Mouse (Mus musculus) liver, embryonic 14.5 days (tissue): ENCODE data around the gene Lce1h. TPM values are rescaled to one million over a fixed set of nuclear protein-coding genes. Genes with fewer than 3 reads are reported as not detected.

Experiments
- ATAC-seq: fragments of 200-750 bp; cut with Nextera tagmentation; 2 replicates; pipeline ENCODE4 v1.8.0; 2017; ENCODE audit warnings: moderate number of reproducible peaks, mild to moderate bottlenecking, moderate library complexity; ENCODE audit not compliant: insufficient read depth
- DNase-seq, 3 experiments: peaks; one replicate each; pipeline ENCODE4 v3.0.0-alpha.2; 2012 to 2013; ENCODE audit warnings: low read depth in 3 of 3, low spot score in 3 of 3
- H3K27ac ChIP-seq: fragments of 300-500 bp; sonication (generic); 2 replicates; pipeline ENCODE4 v1.5.1; 2014; ENCODE audit warnings: moderate library complexity, mild to moderate bottlenecking, control low read depth, inconsistent platforms
- H3K27me3 ChIP-seq: fragments of 300-500 bp; sonication (generic); 2 replicates; pipeline ENCODE4 v1.6.1; 2014; ENCODE audit warnings: mild to moderate bottlenecking, low read length, moderate library complexity; ENCODE audit not compliant: control insufficient read depth, insufficient read depth
- H3K36me3 ChIP-seq: fragments of 300-500 bp; sonication (generic); replicated peaks from 2 replicates; pipeline ENCODE4 v1.6.1; 2014; ENCODE audit warnings: low read depth; ENCODE audit not compliant: control insufficient read depth, insufficient read depth
- H3K4me1 ChIP-seq, 2 experiments: fragments of 200-500 bp in 1 of 2; fragments of 300-500 bp in 1 of 2; sonication (generic) in 1 of 2; replicated peaks; 2 replicates each; pipeline ENCODE4 v1.6.1; 2012 to 2014; ENCODE audit warnings: antibody characterized with exemption in 1 of 2, inconsistent platforms in 1 of 2, low read length in 1 of 2; ENCODE audit not compliant: control insufficient read depth in 2 of 2, insufficient read depth in 2 of 2
- H3K4me2 ChIP-seq: fragments of 300-500 bp; sonication (generic); 2 replicates; pipeline ENCODE4 v1.6.1; 2014; ENCODE audit warnings: low read depth, mild to moderate bottlenecking, control low read depth, moderate library complexity
- H3K4me3 ChIP-seq, 2 experiments: fragments of 200-500 bp in 1 of 2; fragments of 300-500 bp in 1 of 2; sonication (generic) in 1 of 2; 2 replicates each; pipeline ENCODE4 v1.5.1; 2012 to 2014; ENCODE audit warnings: low read depth in 2 of 2, low read length in 2 of 2, mild to moderate bottlenecking in 2 of 2, control low read depth in 1 of 2, inconsistent platforms in 1 of 2, moderate library complexity in 1 of 2; ENCODE audit not compliant: insufficient read depth in 1 of 2
- H3K9ac ChIP-seq: fragments of 300-500 bp; sonication (generic); replicated peaks from 2 replicates; pipeline ENCODE4 v1.6.1; 2014; ENCODE audit warnings: mild to moderate bottlenecking, control low read depth, moderate library complexity
- H3K9me3 ChIP-seq: fragments of 300-500 bp; sonication (generic); 2 replicates; pipeline ENCODE4 v1.6.1; 2016; ENCODE audit warnings: low read length, mixed read lengths; ENCODE audit not compliant: control insufficient read depth
- CTCF ChIP-seq: IDR thresholded peaks from 2 replicates; pipeline ENCODE4 v1.5.1; 2016; ENCODE audit warnings: antibody characterized with exemption, low read depth, control low read depth
- EP300 ChIP-seq: IDR thresholded peaks from 2 replicates; pipeline ENCODE4 v1.6.1; 2016; ENCODE audit warnings: antibody characterized with exemption, low read depth
- WGBS: fragments of 180-500 bp; shearing (Covaris S2); extraction: QIAGEN DNeasy Blood & Tissue Kit; methylation state at CpG from one replicate; pipeline ENCODE4 v1.1.7; 2014; ENCODE audit not compliant: insufficient replicate concordance; 5-methylcytosine and 5-hydroxymethylcytosine counted together
- polyA plus RNA-seq, 2 experiments: library from polyadenylated mRNA; depleted of rRNA in 1 of 2; stranded (reverse) in 1 of 2; unstranded in 1 of 2; fragments of >200 nt; fragmentation: Nextera tagmentation in 1 of 2; extraction: Ambion mirVana in 1 of 2; gene quantifications; 2 replicates each; pipeline versions ENCODE4 v1.2.1 to v1.2.3; 2012 to 2014

Lce1h gene
- polyA plus RNA-seq, 2 experiments = not detected

- WGBS = 29% methylated on average over 3 of the region's 3 CpGs
- TF ChIP-seq CTCF (no peak), EP300 (no peak)
- no peaks in the 10 kb centered on the region for H3K36me3 ChIP-seq
- DNase-seq (no peak), ATAC-seq (no peak)
- H3K4me1 ChIP-seq = no peaks in the 10 kb centered on the region
- no peak overlapping the region for H3K4me2 ChIP-seq
- no peak overlapping the region for H3K9ac ChIP-seq
- no peaks in the 10 kb centered on the region for H3K9me3 ChIP-seq
- H3K4me3 ChIP-seq = no peak overlapping the region
- H3K27me3 ChIP-seq = no peaks in the 10 kb centered on the region
- H3K27ac ChIP-seq = no peak overlapping the region
These were observed 11.7 kb downstream of the Lce1h start for GRCm38 (mm10) chr3:92753197-92753596.

GRCm38 (mm10) chr3:92752238-92752637 lies 12.6 kb downstream of the Lce1h start, which contains the start of gene Lce1g:
Gene Lce1g (minus strand): TSS chr3:92752338.
- no peak within 1 kb of the TSS for H3K27ac ChIP-seq
- no peaks in the 10 kb centered on the region for H3K9me3 ChIP-seq
- WGBS = 57% methylated on average over 1 of the region's 1 CpGs
- H3K9ac ChIP-seq = no peak within 1 kb of the TSS
- no peaks in the 10 kb centered on the region for H3K36me3 ChIP-seq
- no peaks in the 10 kb centered on the region for H3K27me3 ChIP-seq
- TF ChIP-seq CTCF = no peak
- TF ChIP-seq EP300 = no peak
- no peak for DNase-seq
- H3K4me2 ChIP-seq = no peak within 1 kb of the TSS
- H3K4me1 ChIP-seq = no peaks in the 10 kb centered on the region
- no peak within 1 kb of the TSS for H3K4me3 ChIP-seq
- ATAC-seq = no peak

GRCm38 (mm10) chr3:92738996-92739395 lies 25.9 kb downstream of the Lce1h start, which contains the start of gene Gm38119:
Gene Gm38119 (minus strand): TSS chr3:92739096.
- no peaks in the 10 kb centered on the region for H3K4me1 ChIP-seq
- H3K9ac ChIP-seq = no peak within 1 kb of the TSS
- no peak for DNase-seq
- WGBS = 70% methylated on average over 1 of the region's 1 CpGs
- H3K36me3 ChIP-seq = no peaks in the 10 kb centered on the region
- no peak within 1 kb of the TSS for H3K27ac ChIP-seq
- no peak for ATAC-seq
- no peak within 1 kb of the TSS for H3K4me3 ChIP-seq
- H3K9me3 ChIP-seq = no peaks in the 10 kb centered on the region
- H3K4me2 ChIP-seq = no peak within 1 kb of the TSS
- H3K27me3 ChIP-seq = no peaks in the 10 kb centered on the region
- no peak for TF ChIP-seq CTCF
- TF ChIP-seq EP300 = no peak

- H3K4me3 ChIP-seq = no peak overlapping the region
- no peak overlapping the region for H3K4me2 ChIP-seq
- 67% methylated on average over 5 of the region's 5 CpGs for WGBS
- TF ChIP-seq CTCF (no peak), EP300 (no peak)
- no peak overlapping the region for H3K27ac ChIP-seq
- H3K9me3 ChIP-seq = no peaks in the 10 kb centered on the region
- H3K27me3 ChIP-seq = no peaks in the 10 kb centered on the region
- H3K9ac ChIP-seq = no peak overlapping the region
- H3K36me3 ChIP-seq = no peaks in the 10 kb centered on the region
- H3K4me1 ChIP-seq = no peaks in the 10 kb centered on the region
- DNase-seq (no peak), ATAC-seq (no peak)
These were observed 42.2 kb downstream of the Lce1h start for GRCm38 (mm10) chr3:92722631-92723030.

- DNase-seq (no peak), ATAC-seq (no peak)
- Histone ChIP-seq H3K9me3 (no peaks in the 10 kb centered on the region), H3K4me2 (no peak within 1 kb of the TSS), H3K4me1 (no peaks in the 10 kb centered on the region), H3K4me3 (no peak within 1 kb of the TSS), H3K36me3 (no peaks in the 10 kb centered on the region), H3K27me3 (no peaks in the 10 kb centered on the region), H3K27ac (no peak within 1 kb of the TSS), H3K9ac (no peak within 1 kb of the TSS)
- WGBS = 50% methylated on average over 3 of the region's 3 CpGs
- TF ChIP-seq EP300 = no peak
- no peak for TF ChIP-seq CTCF
These were observed 44.6 kb downstream of the Lce1h start, which contains the start of gene Lce1f for GRCm38 (mm10) chr3:92720250-92720649. Gene Lce1f (minus strand): TSS chr3:92720350.
